Mouse (Mus musculus): ENCODE measurements around the gene Srrd.

Gene Srrd

DNA sequence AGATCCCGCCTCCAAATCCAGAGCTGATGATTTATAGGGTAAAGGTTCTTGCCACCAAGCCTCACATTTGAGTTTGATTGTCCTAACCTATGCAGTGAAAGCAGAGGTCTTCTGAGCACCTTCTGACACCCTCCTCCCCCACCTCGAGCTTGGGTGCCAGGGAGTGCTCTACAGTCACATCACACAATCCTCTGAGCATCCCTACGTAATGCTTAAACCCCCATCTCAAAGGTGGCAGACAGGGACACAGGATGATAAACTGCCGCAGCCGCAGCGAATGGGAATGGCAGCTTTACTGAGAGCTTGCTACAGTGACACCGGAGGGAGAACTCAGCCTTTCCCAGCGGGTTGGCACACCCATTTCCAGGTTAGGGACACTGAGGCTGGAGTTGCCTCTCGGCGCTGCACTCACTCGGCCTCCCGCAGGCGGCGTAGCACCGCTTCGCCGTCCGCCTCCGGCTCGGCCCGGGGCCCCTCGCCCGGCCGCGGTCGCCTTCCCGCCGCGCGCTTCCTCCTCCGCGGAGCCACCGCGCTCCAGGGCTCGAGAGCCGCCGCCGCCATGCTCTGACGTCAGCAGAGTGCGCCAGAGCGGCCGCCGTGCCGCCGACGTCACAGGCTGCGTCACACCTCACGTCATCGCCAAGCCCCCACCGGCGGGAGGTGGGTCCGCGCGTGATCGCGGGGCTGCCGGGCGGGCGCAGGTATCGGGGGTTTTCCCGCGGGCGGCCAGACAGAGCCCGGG is at the start of gene Srrd, which contains the start of gene Hps4:
Gene Srrd (minus strand): TSS at position 578 of the 742 bp plus-strand sequence.
Gene Hps4 (plus strand): TSS at position 621 of the 742 bp plus-strand sequence.
- in situ Hi-C loops (cut with MboI, MseI), result no loop called here

DNA sequence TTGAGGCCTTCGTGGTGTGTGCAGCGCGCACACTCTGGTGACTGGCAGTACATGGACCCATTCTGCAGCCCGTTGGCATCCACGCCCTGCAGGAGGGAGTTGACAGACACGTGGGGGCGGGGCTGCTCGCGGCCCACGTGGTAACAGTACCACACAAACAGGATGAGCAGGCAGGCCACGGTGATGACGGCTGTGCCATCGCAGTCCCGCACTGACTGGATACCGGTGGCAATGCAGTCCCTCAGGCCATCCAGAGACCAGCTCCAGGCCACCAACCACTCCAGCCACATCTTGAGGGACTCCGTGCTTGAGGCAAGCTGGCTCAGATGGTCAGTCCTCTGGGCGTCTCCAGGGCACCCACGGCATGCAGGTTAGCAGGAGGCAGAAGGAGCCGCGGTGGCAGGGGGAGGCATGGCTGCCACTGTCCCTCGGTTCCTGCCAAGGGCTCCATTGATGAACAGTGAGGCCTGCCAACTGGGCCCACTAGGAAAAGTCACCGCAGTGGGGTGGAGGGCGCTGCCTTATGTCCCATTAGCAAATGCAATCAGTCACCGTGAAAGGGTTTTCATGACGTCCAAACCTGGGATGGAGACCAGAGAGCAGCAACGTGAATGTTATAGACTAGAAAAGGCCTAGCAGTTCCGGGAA is 49.0 kb upstream of the Srrd start:
- in situ Hi-C loops (cut with MboI, MseI), result no loop called here

DNA sequence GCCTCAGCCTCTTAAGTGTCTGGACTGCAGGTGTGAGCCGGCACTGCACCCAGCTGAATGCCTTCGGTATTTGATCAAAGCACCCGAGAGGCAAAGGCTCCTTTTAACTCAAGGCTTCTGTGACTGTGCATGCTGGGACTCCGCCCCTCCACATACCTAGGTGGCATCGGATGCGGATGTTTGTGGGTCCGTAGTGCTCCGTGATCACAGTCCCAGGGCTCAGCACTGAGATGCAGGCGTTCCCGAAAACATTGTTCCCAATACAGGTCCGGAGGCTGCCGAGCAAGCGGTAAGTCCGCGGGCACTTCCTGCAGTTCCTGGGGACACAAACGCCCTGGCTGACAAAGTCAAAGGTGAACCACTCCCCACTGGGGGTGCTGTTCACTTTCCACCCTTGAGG is 48.2 kb upstream of the Srrd start:
- in situ Hi-C loops (cut with MboI, MseI), result no loop called here

DNA sequence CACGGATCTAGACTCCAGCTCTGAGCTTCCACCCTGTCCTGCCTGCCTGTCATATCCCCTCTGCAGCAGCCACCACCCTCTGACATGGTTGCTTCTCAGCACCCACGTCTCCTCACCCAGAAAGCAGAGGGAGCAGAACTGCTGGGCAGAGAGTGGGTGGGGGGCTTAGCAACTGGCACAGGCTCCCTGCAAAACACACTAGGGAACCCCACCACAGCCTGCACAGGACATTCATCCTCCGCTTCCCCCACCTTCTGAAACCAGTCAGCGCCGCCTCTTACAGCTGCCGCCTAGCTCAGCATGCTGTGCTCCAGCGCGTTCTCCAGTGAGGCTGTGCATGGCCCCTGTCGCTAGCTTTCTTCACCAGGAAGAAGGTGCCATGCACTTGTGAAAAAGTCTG is 46.5 kb upstream of the Srrd start:
- in situ Hi-C loops (cut with MboI, MseI), result no loop called here

DNA sequence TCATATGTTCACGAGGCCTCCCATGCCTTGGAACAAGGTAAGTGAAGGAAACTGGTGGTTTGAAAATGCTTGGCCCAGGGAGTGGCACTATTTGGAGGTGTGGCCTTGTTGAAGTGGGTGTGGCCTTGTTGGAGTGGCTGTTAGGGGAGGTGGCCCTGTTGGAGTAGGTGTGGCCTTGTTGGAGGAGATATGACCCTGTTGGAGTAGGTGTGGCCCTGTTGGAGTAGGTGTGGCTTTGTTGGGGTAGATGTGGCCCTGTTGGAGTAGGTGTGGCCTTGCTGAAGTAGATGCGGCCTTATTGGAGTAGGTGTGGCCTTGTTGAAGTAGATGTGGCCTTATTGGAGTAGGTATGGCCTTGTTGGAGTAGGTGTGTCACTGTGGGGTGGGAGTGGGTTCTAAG is 43.1 kb upstream of the Srrd start:
- in situ Hi-C loops (cut with MboI, MseI), result no loop called here

DNA sequence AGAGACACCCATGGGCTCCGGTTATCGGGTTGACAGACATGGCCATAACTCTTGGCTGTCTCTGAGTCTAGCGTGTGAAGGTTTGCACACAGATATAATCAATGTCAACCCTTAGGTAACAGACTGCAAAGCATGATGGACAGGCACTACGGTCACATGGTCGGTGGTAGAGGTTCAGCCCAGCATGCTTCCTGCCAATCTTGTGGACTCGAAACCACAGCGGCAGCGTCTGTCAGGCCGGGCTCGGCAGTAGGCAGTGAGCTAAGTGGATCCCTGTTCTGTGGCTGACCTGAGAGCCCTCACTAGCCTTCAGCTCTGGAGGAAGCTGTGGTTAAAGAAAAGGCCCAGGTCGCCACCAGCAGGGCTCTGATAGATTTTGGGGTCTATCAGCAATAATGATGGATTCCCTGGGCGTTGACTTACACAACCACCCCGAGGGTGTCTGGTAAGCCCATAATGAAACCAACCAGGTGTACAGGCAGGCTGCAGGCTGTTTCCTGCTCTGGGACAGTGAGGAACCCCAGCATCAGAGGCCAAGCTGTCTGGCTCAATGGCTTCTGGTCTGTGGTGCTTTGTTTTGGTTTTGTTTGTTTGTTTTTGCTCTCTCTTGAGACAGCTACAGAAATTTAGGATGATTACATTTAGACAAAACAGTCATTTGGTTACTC is 42.1 kb upstream of the Srrd start:
- in situ Hi-C loops (cut with MboI, MseI), result no loop called here

DNA sequence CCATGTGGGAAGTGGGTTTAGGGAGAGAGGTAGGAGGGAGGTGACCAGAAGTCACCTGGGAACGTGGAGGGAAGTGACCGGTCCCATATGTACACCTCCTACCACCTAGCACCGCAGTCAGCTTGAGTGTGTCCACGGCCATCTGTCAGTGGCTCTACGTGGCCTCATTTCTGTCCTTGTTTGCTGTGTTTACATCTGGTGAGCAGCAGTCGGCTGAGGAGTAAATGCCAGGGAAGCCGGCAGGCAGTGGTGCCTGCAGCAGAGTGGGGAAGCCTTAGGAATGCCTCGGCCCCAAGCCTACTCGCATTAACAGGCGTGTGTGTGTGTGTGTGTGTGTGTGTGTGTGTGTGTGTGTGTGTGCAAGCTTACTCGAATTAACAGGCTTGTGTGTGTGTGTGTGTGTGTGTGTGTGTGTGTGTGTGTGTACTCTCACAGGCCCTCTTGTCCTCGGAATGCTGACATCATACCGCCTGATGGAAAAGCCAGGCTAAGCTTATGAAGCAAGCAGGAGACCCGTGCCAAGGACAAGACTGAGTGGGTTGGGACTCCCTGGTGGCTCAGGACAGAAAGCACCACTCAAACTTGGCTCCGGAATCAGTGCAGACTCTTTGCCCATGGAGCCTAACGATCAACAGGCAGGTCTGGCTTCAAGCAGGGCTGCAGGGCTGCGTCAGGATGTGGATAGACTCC is 39.9 kb upstream of the Srrd start:
- in situ Hi-C loops (cut with MboI, MseI), result no loop called here

DNA sequence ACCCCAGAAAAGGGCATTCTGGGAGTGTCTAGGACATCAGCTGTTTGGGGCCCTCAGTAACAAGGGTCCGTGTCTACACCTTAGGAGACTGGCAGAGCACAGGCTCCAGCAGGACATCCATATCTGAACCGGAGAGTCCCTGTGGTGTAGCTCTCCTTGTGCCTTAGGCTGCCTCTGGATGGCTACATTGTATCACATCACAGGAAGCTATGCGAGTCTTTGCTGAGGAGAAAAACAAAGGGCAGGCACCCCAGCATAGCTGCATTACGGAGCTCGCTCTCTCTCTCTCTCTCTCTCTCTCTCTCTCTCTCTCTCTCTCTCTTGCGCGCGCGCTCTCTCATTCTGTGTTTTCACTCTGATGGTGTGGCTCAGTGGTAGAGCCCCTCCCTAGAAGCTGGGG is 39.2 kb upstream of the Srrd start:
- in situ Hi-C loops (cut with MboI, MseI), result no loop called here

DNA sequence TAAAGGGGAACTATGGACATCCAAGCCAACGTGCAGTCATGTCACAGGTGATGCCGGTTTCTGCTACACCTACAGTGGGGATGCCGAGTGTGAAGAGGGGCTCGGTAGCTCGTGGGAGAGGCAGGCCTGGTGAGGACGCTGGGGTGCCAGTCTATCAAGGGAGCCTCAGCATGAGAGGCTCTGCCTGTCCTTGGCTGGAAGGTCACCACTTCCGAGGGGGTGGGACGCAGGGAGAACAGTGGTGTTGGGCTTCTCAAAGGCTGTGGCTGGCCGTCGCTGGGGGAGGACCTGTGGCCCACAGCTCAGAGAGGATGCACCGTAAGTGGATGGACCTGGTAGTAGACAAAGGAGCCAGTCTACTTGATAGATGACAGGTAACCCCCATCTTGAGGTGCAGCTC is 38.3 kb upstream of the Srrd start:
- in situ Hi-C loops (cut with MboI, MseI), result no loop called here

DNA sequence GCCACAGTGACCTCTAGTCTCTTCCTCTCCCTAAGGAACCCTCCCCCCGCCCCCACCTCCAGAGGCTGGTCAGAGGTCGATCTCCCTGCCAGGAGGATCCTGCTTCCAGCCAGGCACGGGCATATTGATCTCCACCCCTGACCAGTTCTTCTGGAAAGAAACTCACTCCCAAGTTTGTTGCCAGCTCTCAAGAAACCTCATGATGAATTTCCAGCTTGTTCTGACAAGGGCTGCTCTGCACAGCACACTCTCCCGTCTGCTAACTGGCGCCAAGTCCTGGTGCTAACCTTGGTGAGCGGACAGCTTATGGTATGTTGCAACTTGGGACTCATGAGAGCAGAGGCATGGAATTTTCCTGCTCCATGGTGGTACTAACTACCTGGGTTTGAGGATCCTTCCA is 35.9 kb upstream of the Srrd start:
- in situ Hi-C loops (cut with MboI, MseI), result no loop called here

DNA sequence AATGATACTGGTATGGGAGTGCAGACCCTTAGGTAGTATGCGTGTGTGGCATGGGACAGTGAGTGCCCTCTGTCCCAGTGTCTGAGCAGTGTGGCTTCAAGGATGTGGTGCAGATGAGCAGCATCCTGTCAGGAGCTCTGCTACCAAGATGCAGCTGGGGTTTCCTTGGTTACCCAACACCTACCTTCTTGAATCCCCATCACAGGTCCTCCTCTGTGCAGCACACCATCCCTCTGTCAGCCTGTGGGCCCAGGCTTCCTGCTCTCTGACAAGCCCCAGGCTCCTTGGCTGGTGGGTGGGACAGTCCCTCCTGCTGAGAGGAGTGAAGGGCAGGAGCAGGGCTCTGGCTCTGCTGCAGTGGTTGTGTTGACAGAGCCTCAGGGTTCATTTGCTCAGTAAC is 34.5 kb upstream of the Srrd start:
- in situ Hi-C loops (cut with MboI, MseI), result no loop called here

DNA sequence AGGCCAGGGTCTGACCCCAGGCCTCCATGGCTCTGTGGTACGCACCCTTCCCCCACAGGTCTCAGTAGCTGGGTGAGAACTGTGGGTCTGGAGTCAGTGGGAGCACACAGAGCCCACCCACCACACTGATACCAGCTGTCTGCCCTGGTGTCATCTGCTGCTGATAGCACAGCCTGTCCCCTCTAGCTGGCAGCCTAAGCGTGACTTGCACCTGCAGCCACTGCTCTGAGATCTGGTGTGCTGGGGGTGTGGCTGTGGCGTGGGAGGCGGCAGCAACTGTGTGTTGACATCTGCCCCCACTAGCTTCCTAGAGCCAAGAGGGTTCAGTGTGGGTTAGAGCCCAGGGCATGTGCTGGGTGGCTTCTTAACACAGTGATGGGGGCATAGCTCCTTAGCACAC is 33.3 kb upstream of the Srrd start:
- in situ Hi-C loops (cut with MboI, MseI), result no loop called here

DNA sequence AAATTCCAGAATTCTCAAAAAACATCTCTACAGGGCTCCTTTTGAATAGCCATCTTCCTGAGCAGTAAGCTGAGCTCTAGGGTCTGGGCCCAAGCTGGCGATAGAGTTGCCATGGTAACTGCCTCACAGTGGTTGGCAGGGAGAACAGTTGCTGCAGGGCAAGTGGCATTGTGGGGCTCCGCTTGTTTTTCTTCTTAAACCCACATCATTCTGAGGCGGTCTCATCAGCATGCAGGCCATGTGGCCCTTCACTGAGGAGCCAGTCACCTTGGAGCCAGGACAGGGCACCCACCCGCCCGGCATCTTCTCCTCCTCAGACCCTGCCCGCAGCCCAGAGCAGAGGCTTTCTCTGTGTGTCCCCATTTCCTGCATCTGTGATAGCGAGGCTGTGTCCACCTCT is 29.1 kb upstream of the Srrd start:
- in situ Hi-C loops (cut with MboI, MseI), result no loop called here

DNA sequence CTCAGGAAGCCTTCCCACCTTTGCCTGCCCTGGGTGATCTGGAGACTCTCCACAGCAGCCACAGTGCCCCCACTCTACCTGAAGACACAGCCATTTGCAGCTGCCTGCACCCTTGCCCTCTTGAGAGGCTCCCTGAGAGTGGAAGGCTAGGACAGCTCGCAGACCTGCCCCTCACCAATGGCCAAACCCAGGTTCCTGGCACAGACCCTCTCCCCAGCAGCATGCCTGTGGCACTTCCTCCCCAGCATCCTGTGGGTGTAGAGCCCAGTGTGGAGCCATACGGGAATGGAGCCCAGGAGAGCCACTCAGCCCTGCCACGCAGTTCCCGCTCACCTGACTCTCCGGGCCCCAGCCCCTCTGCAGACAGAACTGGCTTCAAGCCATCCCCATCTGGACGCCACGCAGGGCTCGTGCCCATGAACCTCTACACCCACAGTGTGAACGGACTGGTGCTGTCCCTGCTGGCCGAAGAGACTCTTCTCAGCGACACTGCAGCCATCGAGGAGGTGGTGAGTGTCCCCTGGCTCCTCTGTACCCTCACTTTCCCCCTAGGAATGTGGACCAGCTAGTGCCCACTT is 27.5 kb upstream of the Srrd start:
- in situ Hi-C loops (cut with MboI, MseI), result no loop called here

DNA sequence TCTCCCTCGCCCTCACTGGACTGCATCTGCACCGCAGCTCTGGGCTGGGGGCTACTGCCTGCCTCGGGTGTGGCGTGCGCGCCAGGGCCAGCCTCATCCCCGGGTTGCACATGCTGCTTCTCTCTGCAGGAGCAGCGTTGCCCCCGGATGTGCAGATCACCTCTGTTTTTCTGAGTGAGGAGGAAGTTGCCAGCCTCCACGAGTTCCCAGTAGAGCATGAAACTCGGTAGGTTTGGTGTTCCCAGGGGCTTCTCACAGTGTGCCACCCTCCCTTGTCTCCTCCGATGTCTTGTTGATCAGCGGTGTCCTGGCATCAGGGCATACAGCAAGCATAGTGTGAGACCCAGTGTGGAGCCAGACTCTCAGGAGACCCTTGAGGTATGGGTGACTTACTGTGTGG is 26.5 kb upstream of the Srrd start:
- in situ Hi-C loops (cut with MboI, MseI), result loop anchor here in 1 of 2 experiments (10.0 kb wide), 1 partner anchor 435 kb away; no protein-coding TSS in a partner anchor

DNA sequence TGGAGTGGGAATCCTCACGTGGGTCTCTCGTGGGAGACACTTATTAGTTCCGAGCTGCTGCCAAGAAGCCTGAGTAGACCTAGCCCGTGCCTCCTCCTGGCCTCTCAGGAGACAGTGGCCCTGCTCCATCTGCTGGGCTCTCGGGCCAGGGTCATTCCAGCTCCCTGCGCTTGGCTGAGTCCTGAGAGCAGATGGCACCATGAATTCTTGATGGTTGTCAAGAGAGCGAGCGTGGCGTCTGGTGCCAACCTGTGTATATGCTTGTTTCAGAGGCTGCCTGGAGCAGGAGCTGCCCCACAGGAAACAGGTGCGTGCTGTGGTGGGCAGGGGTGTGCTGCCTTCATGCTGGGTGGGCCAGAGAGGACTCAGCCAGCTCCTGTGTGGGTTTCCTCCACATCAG is 25.8 kb upstream of the Srrd start:
- in situ Hi-C loops (cut with MboI, MseI), result loop anchor here in 1 of 2 experiments (10.0 kb wide), 1 partner anchor 434 kb away; no protein-coding TSS in a partner anchor

DNA sequence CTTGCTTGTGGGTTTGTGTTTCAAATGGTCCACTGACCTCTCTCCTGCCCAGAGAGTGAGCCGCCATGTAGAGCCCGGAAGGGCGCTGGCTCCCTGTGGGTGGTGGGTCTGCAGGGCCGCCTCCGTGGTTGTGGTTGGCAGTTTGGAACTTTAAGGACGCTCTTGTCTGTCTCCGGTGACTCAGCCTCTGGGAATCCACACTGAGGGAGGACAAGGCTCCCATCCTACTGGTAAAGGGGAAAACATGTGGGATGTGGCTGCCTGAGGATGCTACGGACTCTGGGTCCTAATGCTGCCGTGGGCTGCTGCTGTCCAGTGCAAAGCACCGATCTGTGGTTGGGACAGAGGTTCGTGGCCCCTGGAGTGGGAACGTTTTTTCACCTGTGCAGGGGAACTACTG is 25.1 kb upstream of the Srrd start:
- in situ Hi-C loops (cut with MboI, MseI), result loop anchor here in 1 of 2 experiments (10.0 kb wide), 1 partner anchor 433 kb away; no protein-coding TSS in a partner anchor

DNA sequence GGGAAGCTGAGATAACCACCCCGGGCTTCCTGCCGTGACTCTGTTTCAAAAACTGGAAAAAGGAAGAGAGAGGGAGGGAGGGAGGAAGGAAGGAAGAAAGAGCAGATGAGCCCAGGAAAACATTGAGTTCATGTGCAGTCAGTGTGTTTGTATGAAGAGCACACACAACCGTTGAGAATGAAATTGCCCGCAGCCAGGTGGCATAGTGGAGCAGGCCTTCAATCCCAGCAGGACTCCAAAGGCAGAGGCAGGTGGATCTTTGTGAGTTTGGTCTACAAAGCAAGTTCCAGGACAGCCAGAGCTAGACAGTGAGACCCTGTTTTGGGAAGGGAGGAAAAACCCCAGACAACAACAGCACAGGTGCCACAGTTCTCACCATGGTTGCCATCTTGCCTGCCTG is 24.5 kb upstream of the Srrd start:
- in situ Hi-C loops (cut with MboI, MseI), result loop anchor here in 1 of 2 experiments (10.0 kb wide), 1 partner anchor 433 kb away; no protein-coding TSS in a partner anchor

DNA sequence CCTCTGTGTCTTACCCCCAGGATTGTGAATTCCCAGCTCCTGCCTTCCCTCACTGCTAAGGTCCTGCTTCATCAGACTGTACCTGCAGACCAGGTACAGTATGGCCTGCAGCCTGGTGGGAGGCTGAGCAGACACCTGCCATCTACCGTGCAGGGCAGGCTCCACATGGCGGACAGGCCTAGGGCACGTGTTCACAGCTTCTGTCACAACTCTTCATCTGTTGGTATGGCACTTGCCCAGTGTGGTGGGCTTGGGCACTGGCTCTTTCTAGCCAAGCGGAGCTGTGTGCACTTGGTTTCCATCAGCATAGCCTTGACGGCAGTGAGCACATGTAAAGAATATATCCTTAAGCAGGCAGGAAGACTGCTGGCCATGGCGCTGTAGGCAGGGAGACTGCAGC is 24.0 kb upstream of the Srrd start:
- in situ Hi-C loops (cut with MboI, MseI), result loop anchor here in 1 of 2 experiments (10.0 kb wide), 1 partner anchor 432 kb away; no protein-coding TSS in a partner anchor

DNA sequence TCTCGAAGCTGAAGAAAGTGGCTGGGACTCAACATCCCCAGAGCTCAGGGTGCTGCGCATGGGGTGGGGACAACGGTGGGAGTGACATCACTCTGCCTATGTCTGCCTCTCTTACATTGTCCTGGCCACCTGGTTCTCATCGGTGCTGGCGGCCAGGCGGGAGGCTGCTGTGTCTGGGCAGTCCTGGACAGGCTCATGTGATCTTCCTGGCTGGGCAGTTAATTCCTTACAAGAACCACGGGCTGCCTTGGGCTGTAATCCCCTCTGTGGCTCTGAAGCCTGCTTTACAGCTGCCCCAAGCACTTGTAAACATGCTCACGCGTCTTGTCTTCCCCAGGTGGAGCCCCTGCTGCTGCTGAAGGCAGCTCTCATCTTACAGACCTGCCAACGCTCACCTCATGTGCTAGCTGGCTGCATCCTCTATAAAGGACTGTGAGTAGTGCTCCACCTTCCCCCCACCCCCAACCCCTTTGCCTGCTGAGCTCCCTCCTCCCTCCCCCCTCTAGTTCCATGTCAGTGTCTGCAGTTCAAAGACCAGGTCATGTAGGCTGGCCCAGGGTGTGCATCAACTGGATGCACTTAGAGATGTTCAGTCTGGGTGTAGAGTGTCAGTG is 21.5 kb upstream of the Srrd start:
- in situ Hi-C loops (cut with MboI, MseI), result loop anchor here in 1 of 2 experiments (10.0 kb wide), 1 partner anchor 429 kb away; no protein-coding TSS in a partner anchor

DNA sequence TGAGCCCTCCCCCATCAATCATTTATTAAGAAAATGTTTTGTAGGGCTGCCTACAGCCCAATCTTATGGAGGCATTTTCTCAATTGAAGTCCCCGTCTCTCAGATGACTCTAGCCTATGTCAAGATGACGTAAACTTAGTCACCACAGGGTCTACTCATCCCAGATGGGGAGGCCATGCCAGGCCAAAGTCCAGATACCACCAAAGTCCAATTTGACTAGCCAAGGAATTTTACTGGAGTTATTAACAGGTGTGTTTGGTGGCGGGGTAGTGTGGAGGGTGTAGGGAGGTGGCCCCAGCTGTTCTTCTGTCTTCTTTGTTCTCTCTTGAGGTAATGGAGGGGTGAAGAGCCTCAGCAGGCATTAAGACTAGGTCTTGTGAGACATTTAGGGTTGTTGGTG is 17.2 kb upstream of the Srrd start:
- in situ Hi-C loops (cut with MboI, MseI), result loop anchor here in 1 of 2 experiments (10.0 kb wide), 1 partner anchor 425 kb away; no protein-coding TSS in a partner anchor
